Mouse (Mus musculus) midbrain, embryonic 10.5 days (tissue): ENCODE data around the gene Mapkapk2. TPM values are rescaled to one million over a fixed set of nuclear protein-coding genes. Genes with fewer than 3 reads are reported as not detected.
A peak's percentile ranks its signal among the peaks of the same experiment; 100 is the strongest.

Experiments used
- DNase-seq: peaks from one replicate; pipeline ENCODE4 v3.0.0-alpha.2; 2017; ENCODE audit warnings: low spot score
- H3K27ac ChIP-seq: fragments of 300-500 bp; sonication (generic); replicated peaks from 2 replicates; pipeline ENCODE4 v1.5.1; 2016; ENCODE audit warnings: mild to moderate bottlenecking
- H3K27me3 ChIP-seq: fragments of 300-500 bp; sonication (generic); 2 replicates; pipeline ENCODE4 v1.6.1; 2016; ENCODE audit warnings: low read depth, mild to moderate bottlenecking; ENCODE audit not compliant: poor library complexity, severe bottlenecking
- H3K36me3 ChIP-seq: fragments of 300-500 bp; sonication (generic); 2 replicates; pipeline ENCODE4 v1.6.1; 2016; ENCODE audit warnings: mild to moderate bottlenecking, moderate library complexity
- H3K4me1 ChIP-seq: fragments of 300-500 bp; sonication (generic); 2 replicates; pipeline ENCODE4 v1.6.1; 2016
- H3K4me3 ChIP-seq: fragments of 300-500 bp; sonication (generic); 2 replicates; pipeline ENCODE4 v1.5.1; 2016; ENCODE audit warnings: mild to moderate bottlenecking, moderate library complexity
- H3K9me3 ChIP-seq: fragments of 300-500 bp; sonication (generic); replicated peaks from 2 replicates; pipeline ENCODE4 v1.6.1; 2016; ENCODE audit warnings: mild to moderate bottlenecking
- WGBS: fragments of 180-500 bp; shearing (Covaris S2); methylation state at CpG from one replicate; pipeline ENCODE4 v1.1.7; 2016; 5-methylcytosine and 5-hydroxymethylcytosine counted together
- polyA plus RNA-seq: library from polyadenylated mRNA; unstranded; fragments of >200 nt; fragmentation: Nextera tagmentation; extraction: Ambion mirVana; gene quantifications from 2 replicates; pipeline ENCODE4 v1.2.1, GENCODE M21; 2016

Gene Mapkapk2
- polyA plus RNA-seq, 1 experiment from 2014 or later, result 50.9 TPM

DNA sequence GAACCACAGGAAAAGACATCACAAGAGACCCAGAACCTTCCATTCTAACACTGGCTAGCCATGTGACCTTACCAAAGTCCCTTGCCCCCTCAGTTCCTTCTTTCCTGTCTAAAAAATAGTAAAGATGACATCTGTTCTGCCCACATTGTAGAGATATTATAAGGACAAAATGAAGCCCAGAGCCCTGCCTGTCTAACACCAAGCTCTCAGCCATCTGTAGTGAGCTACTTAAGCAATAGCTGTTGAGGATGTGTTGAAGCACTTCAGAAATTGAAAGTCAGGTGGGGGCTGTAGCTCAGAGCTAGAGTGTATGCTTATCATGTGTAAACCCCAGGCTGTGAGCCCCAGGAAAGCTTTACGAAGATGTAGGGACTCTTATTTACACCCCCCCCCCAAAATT, 3.2 kb upstream of the Mapkapk2 start:
- Histone ChIP-seq H3K9me3 (no peaks in the 10 kb centered on the region), H3K36me3 (no peaks in the 10 kb centered on the region), H3K27ac (no peak overlapping the region), H3K4me3 (no peak overlapping the region), H3K27me3 (peaks cover 24% of the 10 kb centered on the region), H3K4me1 (peaks cover 20% of the 10 kb centered on the region)
- 85% methylated on average over 1 of the region's 1 CpGs for WGBS
- DNase-seq, result no peak

DNA sequence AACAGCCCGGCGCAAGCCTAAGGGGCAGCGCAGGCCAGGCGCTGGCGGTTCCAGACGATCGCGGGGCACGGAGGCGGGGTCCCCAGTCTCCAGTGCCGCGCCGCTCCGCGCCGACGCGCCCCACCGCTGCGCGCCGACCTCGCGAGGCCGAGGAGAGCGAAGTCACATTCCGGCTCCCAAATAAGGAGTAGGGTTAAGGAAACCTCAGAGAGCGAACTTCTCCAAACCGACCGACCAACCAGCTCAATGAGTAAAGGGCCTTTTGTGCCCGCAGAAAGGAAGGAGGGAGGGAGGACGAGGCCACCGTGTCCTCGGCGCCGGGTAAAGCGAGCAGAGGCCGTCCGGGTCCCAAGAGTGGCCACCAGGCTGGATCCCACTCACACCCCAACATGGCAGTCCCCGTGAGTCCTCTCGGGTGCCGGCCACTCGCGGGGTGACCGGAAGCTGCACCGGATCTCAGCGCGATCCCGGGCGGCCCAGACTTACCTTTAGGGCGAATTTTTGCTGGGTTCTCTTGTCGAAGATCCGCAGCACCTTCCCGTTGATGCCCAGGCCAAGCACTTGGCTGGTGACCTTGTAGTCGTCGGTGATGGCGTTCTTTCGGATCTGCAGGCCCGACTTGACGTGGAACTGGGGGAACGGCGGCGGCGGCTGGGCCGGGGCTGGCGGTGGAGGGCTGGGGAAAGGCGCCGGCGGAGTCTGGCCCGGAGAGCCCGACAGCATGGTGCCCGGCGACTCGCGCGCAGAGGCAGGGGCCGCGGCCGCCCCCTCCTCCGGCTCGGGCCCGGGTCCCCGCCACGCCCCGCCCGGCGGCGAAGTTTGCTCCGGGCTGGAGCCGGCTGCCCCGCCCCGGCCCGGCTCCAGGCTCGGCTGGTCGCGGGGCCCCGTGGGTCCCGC, 575 bp downstream of the Mapkapk2 start:
- Histone ChIP-seq H3K27ac (peak overlapping the region; percentile 96), H3K36me3 (peaks cover 8% of the 10 kb centered on the region), H3K27me3 (peaks cover 24% of the 10 kb centered on the region), H3K9me3 (no peaks in the 10 kb centered on the region), H3K4me1 (peaks cover 58% of the 10 kb centered on the region), H3K4me3 (peak overlapping the region; percentile 77)
- under 1% methylated on average over 98 of the region's 98 CpGs for WGBS
- peak; percentile 71 for DNase-seq

DNA sequence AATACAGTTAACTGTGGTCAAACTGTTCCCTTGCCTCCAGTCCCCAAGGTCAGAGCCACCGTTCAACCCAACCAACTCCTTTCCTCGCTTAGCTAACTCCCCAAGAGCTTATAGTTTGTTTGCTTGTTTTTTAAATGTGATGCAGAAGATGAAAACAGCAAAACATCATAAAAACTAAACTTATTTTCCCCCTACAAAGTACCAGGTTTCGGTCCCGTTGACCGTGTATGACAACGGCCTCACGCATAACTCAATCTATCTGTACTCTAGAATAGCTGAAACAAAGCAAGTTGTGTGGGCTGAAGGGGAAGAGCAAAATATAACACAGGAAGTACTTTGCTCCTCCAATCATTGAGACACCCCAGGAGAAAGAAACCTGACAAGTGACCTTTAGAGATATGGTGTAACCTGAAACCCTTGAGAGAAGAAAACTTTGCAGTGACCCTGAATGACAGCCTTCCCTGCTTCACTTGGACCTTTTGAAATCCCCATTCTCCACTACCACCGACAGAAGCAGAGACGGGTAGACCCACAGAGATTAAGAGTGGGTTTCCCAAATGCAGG, 1.4 kb downstream of the Mapkapk2 start:
- H3K4me3 ChIP-seq, result peak overlapping the region; percentile 77
- peaks cover 8% of the 10 kb centered on the region for H3K36me3 ChIP-seq
- no peaks in the 10 kb centered on the region for H3K9me3 ChIP-seq
- peaks cover 24% of the 10 kb centered on the region for H3K27me3 ChIP-seq
- peaks cover 66% of the 10 kb centered on the region for H3K4me1 ChIP-seq
- DNase-seq, result no peak
- peak overlapping the region; percentile 96 for H3K27ac ChIP-seq
- 26% methylated on average over 9 of the region's 9 CpGs for WGBS

DNA sequence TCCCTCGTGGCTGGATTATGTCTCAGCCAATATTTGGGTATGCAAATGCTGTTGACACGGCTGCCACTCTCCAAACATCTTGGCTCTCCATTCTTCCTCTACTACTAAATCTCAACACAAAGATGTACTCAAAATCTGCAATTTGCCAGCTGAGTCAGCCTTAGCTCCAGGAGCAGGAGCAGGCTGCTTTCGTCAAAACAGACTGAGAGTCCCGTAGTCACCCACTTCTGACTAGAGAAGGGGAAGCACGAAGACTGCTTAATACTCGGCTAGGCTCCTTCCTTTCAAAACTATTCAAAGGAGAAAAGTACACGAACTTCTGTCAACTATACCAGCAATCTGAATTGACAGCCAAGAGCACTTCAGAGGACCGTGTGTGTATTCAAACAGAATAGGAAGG, 2.1 kb downstream of the Mapkapk2 start:
- H3K4me3 ChIP-seq, result peak overlapping the region; percentile 77
- H3K27ac ChIP-seq, result peak overlapping the region; percentile 96; the same call in 1 of the 2 replicates
- peaks cover 72% of the 10 kb centered on the region for H3K4me1 ChIP-seq
- H3K27me3 ChIP-seq, result peaks cover 22% of the 10 kb centered on the region
- 28% methylated on average over 8 of the region's 8 CpGs for WGBS
- H3K9me3 ChIP-seq, result no peaks in the 10 kb centered on the region
- H3K36me3 ChIP-seq, result peaks cover 8% of the 10 kb centered on the region
- DNase-seq, result no peak

DNA sequence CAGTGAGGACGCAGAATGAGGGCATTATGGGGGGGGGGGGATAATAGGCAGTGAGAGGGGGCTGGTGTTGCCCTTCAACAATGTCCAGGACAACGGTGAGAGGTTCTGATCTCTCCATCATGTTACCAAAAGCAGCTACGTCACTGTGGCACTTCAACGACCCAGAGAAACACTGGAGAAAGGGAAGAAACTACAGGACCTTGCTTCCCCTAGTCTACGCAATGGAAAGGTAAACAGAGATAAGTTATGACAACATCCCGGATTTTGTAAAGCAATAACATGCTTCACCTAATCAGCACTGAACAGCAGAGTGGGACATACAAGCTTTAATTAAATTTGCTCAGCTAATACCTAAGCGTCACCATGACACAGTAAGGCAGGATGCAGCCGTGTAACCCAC, 3.7 kb downstream of the Mapkapk2 start:
- Histone ChIP-seq H3K27me3 (peaks cover 6% of the 10 kb centered on the region), H3K4me1 (peaks cover 87% of the 10 kb centered on the region), H3K9me3 (no peaks in the 10 kb centered on the region), H3K27ac (no peak overlapping the region), H3K4me3 (no peak overlapping the region), H3K36me3 (peaks cover 8% of the 10 kb centered on the region)
- WGBS, result 90% methylated on average over 8 of the region's 8 CpGs
- DNase-seq, result no peak

DNA sequence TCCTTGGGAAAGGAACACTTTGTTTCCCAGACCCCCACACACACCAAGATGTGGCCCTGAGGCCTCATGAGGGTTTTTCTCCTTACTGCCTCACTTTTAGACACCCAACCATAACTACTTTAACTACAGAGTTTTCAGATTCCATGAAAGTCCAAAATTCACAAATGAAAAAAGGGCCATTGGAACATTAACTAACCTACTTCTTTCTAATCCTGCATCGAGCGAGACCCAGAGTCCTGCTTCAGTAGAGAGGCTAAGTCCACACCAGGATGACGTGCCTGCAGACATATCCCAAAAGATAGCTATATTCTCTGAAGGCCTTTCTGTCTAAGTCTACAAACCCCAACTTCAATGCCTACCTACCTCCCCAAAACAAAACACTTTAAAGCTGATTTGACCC, 4.8 kb downstream of the Mapkapk2 start:
- Histone ChIP-seq H3K36me3 (peaks cover 8% of the 10 kb centered on the region), H3K9me3 (no peaks in the 10 kb centered on the region), H3K27me3 (no peaks in the 10 kb centered on the region), H3K27ac (no peak overlapping the region), H3K4me3 (no peak overlapping the region), H3K4me1 (peaks cover 91% of the 10 kb centered on the region)
- WGBS, result 95% methylated on average over 3 of the region's 3 CpGs
- DNase-seq, result no peak

DNA sequence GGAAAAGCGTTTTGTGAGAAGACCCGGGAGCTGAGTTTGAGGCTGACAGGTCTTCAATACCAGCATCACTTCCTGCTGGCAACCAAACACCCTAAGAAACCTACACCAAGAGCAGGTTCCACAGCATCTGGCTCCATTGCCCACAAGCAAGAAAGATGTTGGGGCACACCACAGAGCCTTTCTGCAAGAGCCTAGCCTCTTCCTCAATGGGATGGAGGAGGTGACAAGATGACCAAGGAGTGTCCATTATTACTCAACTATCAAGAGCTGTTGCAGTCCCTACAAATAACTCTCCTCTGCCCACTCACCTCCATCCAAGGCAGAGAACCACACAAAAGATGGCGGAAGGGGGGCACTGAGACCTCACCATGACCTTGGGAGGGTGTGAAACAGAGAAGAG, 5.5 kb downstream of the Mapkapk2 start:
- Histone ChIP-seq H3K4me1 (peaks cover 96% of the 10 kb centered on the region), H3K4me3 (no peak overlapping the region), H3K9me3 (no peaks in the 10 kb centered on the region), H3K27ac (no peak overlapping the region), H3K27me3 (no peaks in the 10 kb centered on the region), H3K36me3 (peaks cover 8% of the 10 kb centered on the region)
- DNase-seq, result no peak
- WGBS, result 85% methylated on average over 3 of the region's 3 CpGs

DNA sequence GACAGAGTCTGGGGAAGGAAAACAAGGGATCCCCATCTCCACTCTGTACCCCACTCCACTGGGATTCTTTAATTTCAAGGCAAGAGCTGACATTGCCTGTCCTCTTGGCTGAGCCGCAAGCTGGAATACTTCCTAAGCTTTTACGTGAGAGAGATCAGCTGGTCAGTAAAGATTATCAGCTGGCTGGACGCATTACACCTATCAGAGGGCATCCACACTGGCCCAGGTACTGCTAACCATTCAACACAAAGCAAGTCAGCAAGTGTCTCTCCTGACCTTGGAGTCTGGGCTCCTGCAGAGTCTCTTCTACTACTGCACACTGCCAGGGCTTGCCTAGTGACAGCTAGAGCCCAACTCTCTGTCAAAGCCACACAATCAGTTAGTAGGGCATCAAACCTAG, 6.1 kb downstream of the Mapkapk2 start:
- peaks cover 8% of the 10 kb centered on the region for H3K36me3 ChIP-seq
- H3K4me3 ChIP-seq, result no peak overlapping the region
- H3K27me3 ChIP-seq, result no peaks in the 10 kb centered on the region
- H3K27ac ChIP-seq, result no peak overlapping the region
- 90% methylated on average over 3 of the region's 3 CpGs for WGBS
- H3K9me3 ChIP-seq, result no peaks in the 10 kb centered on the region
- H3K4me1 ChIP-seq, result peaks cover 99% of the 10 kb centered on the region
- no peak for DNase-seq

DNA sequence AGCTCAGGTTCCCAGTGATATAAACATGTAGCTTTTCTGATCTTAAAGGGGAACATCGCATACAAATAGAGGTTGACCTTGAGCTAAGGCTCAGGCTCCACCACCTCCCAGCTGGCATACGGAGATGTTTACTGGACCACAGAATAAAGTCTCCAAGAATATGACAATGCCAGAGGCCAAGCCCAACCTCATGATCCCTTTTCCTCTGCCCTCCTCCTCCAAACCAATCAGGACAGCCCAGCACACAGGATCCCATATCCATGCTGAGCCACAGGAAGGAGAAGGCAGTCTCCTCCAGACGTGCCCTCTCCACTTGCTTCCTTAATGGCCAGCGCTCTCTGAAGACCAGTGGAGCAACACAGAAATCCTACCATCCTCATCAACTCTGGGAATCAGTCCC, 6.7 kb downstream of the Mapkapk2 start:
- H3K36me3 ChIP-seq, result peaks cover 8% of the 10 kb centered on the region
- H3K9me3 ChIP-seq, result no peaks in the 10 kb centered on the region
- no peak overlapping the region for H3K4me3 ChIP-seq
- H3K27me3 ChIP-seq, result no peaks in the 10 kb centered on the region
- peaks cover 99% of the 10 kb centered on the region for H3K4me1 ChIP-seq
- no peak overlapping the region for H3K27ac ChIP-seq
- WGBS, result 79% methylated on average over 4 of the region's 4 CpGs
- no peak for DNase-seq

DNA sequence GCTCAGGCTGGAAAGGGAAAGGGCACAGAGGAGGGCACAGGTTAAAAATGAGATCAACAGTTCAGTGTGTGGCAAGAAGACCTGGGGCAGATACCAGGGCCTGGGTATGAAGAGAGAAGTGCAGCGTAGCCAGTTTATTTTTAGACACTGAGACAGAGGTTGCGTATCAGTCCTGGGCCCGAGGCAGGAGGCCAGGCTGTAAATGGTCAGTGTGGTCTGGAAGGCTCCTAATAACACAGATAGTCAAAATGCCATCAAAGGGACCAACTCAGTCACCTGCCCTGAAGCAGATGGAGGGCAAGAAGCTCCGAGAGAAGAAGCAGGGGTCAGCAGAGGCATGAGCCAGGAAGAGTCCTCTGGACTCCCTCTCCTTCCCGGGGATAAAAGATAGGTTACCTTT, 7.4 kb downstream of the Mapkapk2 start:
- Histone ChIP-seq H3K27ac (no peak overlapping the region), H3K4me1 (peaks cover 99% of the 10 kb centered on the region)

DNA sequence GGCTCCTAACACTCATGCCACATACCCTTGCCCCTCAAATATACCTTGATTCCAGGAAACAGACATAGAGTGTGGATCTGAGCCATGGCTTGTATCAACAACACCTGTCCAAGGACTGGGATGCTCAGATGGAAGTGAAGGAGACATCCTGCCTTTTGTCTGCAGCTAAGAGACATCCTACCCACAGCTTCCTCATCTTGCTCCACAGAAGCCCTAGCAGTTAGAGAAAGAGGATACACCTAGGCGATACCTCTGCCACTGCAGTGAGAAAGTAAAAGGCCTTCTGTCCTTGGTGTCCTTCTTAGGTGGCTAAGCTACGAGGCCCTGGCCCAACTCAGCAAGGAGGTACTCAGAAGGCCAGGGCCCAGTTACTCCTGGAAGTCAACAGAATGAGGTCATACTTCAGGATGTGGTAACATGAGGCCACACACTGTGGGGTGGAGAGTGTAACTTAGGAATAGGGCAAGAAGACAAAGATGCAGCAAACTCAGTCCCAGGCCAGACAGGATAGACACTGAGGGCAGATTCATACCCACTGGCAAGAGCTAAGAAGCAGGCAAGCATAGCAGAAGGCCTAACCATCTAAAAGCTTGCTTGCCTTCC, 8.0 kb downstream of the Mapkapk2 start:
- no peaks in the 10 kb centered on the region for H3K27me3 ChIP-seq
- H3K4me1 ChIP-seq, result peaks cover 99% of the 10 kb centered on the region
- 90% methylated on average over 2 of the region's 2 CpGs for WGBS
- H3K4me3 ChIP-seq, result no peak overlapping the region
- peak overlapping the region; percentile 67; the same call in 1 of the 2 replicates for H3K27ac ChIP-seq
- H3K9me3 ChIP-seq, result no peaks in the 10 kb centered on the region
- DNase-seq, result no peak
- peaks cover 5% of the 10 kb centered on the region for H3K36me3 ChIP-seq

More for the DNA sequence above, 7.4 kb downstream of the Mapkapk2 start:
- 87% methylated on average over 5 of the region's 5 CpGs for WGBS
- Histone ChIP-seq H3K9me3 (no peaks in the 10 kb centered on the region), H3K36me3 (peaks cover 8% of the 10 kb centered on the region), H3K27me3 (no peaks in the 10 kb centered on the region), H3K4me3 (no peak overlapping the region)
- DNase-seq, result no peak

DNA sequence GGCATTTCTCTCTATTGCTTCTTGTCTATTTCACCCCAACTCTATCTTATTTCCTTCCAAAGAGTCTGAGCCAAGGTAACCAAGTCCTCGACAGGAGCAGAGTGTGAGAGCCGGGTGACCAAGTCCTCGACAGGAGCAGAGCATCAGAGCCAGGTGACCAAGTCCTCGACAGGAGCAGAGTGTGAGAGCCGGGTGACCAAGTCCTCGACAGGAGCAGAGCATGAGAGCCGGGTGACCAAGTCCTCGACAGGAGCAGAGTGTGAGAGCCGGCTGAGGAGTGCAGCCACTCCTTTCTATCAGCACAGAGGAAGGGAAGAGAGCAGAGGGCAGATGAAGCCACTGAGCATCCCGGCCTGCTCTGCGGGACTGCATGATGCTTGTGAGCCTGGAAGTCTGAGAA, 9.1 kb downstream of the Mapkapk2 start:
- Histone ChIP-seq H3K36me3 (peaks cover 2% of the 10 kb centered on the region; the same call in 1 of the 2 replicates), H3K27me3 (no peaks in the 10 kb centered on the region), H3K9me3 (no peaks in the 10 kb centered on the region), H3K27ac (peak overlapping the region; percentile 67), H3K4me1 (peaks cover 99% of the 10 kb centered on the region), H3K4me3 (peak overlapping the region; percentile 27; the same call in 1 of the 2 replicates)
- DNase-seq, result no peak
- WGBS, result 56% methylated on average over 11 of the region's 11 CpGs

DNA sequence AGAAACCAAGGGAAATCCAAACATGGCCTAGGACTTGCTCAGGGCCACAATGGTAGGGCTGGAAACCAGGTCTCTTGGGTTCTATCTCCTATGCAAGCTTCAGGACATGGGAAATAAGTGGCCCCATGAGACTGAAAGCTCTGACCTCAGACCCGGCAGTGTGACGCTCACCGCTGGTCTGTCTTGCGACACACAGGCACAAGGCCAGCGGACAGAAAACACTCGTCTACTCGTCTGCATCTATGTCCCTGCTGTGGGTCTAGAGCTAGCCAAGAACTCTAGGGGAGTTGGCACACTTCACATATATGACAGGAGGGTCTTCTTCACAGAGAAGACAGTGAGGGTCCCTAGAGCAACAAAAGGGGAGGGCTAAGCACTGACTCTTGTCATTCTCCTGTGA, 10.7 kb downstream of the Mapkapk2 start:
- Histone ChIP-seq H3K4me3 (peak overlapping the region; percentile 5; the same call in 1 of the 2 replicates), H3K27ac (peak overlapping the region; percentile 70), H3K4me1 (peaks cover 98% of the 10 kb centered on the region), H3K27me3 (no peaks in the 10 kb centered on the region), H3K36me3 (no peaks in the 10 kb centered on the region), H3K9me3 (no peaks in the 10 kb centered on the region)
- no peak for DNase-seq
- WGBS, result 35% methylated on average over 7 of the region's 7 CpGs
